In the genomic region with DNA sequence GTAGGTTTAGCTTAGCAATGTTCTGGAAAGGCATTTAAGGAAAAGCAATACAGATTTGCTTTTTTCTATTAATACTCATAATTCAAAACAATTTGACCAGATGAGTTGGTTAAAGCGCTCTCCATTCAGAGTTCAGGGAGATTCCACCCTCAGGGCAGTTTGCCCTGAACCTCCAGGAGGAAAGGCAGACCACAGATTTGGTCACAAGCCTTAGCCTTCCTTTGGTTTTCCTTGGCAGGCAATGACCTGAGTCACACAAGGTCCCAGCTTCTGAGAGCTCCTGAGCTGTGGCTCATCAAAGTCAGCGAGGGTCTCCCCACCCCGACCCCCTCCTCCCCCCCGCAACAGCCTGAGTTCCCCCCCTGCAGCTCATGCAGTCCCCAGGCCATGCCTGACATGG, we compare ENCODE assay signal across 9 mouse cellular contexts. TPM values are rescaled to one million over a fixed set of nuclear protein-coding genes. Genes with fewer than 3 reads are reported as not detected.
"Had no signal": no experiment of that assay in that cellular context is flagged by ENCODE, and none has a peak within 500 bp of the region (broad histone marks: within the 10 kb centered on the region; RNA-seq: fewer than 3 reads in every experiment).

No protein-coding gene starts in this region.

- DNase-seq: liver, postnatal 0 days; lung, adult 2 months; right cerebral cortex, postnatal 14 days; thymus, adult 2 months; thymus, postnatal 25 days; thymus, postnatal 4 days had no signal

RNA-seq across cellular contexts. Expression of gene Ccr8, which starts 27.6 kb away (rescaled TPM):
- total RNA-seq: midbrain, postnatal 0 days; monocyte, adult 5-6 weeks; neutrophil, adult 5-6 weeks had no signal

RNA-seq across cellular contexts. Expression of gene Xirp1, which starts 40.9 kb away (rescaled TPM):
- total RNA-seq: neutrophil, adult 5-6 weeks had no signal
